Mouse (Mus musculus) splenic B cell, adult 2 months (primary cell): ENCODE results near the gene Gjd2.

ENCODE experiments used
- DNase-seq: peaks from one replicate; pipeline ENCODE4 v3.0.0-alpha.2; 2011; ENCODE audit warnings: low read depth, low spot score
- H3K27me3 ChIP-seq: 2 replicates; pipeline ENCODE4 v1.6.1; 2012; ENCODE audit warnings: mild to moderate bottlenecking, low read length, moderate library complexity, mixed read lengths; ENCODE audit not compliant: control insufficient read depth, poor library complexity, insufficient read depth, severe bottlenecking
- H3K36me3 ChIP-seq: 2 replicates; pipeline ENCODE4 v1.6.1; 2012; ENCODE audit warnings: mild to moderate bottlenecking, low read length, moderate library complexity, mixed read lengths; ENCODE audit not compliant: control insufficient read depth, poor library complexity, insufficient read depth, severe bottlenecking

Gjd2 gene

DNA sequence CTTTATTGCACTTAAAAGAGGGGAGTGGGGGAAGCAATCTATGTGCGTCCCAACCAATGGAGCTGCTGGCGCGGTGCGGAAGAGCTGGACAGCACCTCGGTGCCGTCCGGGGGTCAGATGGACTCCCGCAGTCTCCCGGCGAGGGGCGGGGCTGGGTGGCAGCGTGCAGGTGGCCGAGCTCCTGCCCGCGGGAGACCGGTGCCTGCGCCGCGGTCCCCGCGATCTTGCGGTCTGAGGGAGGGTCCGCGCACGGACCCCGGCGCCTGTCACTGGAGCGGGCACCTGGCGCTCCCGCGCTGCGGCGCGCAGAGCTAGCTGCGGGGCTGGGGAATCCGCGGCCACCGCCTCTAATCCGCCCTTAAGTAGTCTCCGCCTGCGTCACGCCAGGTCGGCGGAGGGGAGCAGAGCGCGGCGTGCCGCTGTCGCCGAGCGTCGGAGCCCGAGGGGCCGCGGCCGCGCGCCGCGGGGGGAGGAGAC is at the start of gene Gjd2:
Gene Gjd2, minus strand, starts transcription at position 325 of the 477 bp plus-strand sequence.
- no peak for DNase-seq
- Histone ChIP-seq H3K27me3 (no peaks in the 10 kb centered on the region), H3K36me3 (no peaks in the 10 kb centered on the region)

DNA sequence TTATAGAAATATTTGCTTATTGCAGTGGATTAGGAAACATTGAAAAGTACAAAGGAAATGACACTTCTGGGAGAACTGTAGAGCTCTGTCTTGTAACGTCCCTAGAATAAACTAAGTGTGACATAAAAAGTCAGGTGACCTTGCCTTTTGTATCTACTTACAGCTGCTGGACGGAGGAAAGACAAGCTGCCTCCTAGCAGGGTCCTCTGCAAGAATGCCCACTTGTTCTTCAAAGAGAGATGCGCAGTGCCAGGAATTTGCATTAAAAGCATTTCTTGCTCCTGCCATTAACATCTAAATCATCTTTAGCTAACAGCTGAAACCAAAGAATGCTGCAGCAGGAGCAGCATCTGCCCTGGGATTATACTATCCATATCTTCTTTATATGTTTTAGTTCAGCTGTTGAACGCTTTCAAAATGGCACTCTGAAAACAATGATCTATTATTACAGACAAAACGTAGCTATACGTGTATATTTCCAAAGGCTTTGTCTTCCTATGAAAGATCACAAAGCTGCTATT is 46.7 kb upstream of the Gjd2 start:
- no peaks in the 10 kb centered on the region for H3K27me3 ChIP-seq
- H3K36me3 ChIP-seq, result no peaks in the 10 kb centered on the region
- DNase-seq, result no peak

DNA sequence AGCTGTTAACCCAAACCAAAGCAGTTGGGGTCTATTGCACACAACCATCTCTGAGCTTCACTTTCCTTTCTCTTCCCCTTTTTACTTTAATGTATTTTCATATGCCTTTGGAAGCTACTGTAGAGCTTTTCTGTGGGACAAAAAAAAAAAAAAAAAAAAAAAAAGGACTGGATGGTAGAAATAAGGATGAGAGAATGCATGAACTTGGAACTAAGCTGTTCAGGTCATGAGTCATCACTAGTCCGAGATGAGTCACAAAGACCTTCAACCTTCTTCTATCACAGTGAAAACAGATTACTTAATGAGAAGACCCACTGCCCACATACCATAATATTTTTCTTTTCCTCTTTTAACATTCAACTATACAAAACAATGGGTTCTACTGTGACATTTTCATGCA is 46.2 kb upstream of the Gjd2 start:
- DNase-seq, result no peak
- no peaks in the 10 kb centered on the region for H3K27me3 ChIP-seq

DNA sequence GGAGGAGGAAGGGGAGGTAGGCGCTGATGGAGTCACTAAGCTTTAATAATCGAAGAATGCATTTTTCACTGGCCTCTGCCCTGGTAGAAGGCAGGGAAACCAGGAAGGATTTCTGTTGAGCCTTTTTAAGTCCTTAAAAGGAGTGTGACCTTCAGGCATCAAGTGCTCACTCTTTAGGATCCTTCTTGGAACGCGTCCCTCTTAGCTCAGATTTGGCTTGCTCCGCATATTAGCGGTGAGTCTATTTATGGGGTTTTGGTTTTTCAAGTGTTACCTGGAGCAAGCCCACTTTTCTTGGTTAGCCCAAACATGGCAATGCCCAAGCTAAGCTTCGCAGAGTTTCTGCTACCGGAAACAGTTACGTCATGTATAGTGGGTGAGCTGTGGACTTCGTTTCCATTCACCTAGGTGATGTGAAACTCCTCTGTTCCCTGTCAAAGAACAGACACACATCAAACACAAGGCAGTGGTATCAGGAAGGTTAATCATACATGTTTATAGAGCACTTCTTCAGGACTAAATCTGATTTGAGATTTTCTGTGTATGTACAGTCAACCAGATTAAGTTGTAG is 44.9 kb upstream of the Gjd2 start:
- DNase-seq, result no peak
- no peaks in the 10 kb centered on the region for H3K36me3 ChIP-seq
- no peaks in the 10 kb centered on the region for H3K27me3 ChIP-seq

More for the DNA sequence above, 46.2 kb upstream of the Gjd2 start:
- no peaks in the 10 kb centered on the region for H3K36me3 ChIP-seq

DNA sequence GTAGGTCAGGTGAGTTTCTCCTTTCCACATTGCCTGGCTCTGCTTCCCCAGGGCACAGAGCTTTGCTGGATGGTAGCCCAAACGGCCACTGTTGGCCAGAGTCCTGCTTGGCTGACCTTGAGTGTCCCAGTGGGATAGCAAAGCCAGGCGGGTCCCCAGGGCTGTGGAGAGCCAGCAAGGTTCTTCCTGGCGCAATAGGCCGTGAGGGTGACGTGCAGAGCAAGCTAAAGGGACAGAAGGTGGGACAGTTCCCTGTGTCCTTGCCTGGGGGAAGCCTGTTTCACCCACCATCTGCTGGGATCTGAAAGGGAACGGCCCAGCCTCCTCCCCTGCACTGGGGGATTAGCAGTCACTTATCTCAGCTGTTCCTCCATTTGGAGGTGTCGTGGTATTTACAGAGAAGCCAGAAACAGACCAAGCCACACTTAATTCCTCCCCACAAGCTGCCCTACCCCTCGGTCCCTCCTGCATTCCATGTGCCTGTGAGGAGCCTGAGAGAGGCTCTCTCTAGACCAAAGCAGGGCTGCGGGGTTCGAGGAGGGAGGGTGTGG is 44.0 kb upstream of the Gjd2 start:
- H3K36me3 ChIP-seq, result no peaks in the 10 kb centered on the region
- no peaks in the 10 kb centered on the region for H3K27me3 ChIP-seq
- no peak for DNase-seq

DNA sequence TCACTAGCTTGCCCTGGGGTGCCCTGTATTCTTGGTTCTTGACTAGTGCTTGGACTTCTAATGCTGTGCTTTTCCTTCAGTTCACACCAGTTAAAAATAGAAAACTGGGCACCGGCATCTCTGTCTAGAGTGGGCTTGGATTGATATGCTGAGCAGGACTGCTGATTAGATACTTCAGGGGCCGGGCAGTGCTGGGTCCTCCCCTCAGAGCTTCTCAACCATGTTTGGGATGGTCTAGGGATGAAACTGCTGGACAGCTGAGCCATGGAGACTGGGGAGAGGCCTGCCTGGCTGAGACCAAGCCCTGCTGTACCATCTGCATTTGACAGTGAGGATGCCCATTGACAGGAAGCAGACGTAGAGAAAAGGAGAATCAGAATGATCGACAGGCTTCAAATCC is 40.7 kb upstream of the Gjd2 start:
- no peak for DNase-seq
- Histone ChIP-seq H3K36me3 (no peaks in the 10 kb centered on the region), H3K27me3 (no peaks in the 10 kb centered on the region)

DNA sequence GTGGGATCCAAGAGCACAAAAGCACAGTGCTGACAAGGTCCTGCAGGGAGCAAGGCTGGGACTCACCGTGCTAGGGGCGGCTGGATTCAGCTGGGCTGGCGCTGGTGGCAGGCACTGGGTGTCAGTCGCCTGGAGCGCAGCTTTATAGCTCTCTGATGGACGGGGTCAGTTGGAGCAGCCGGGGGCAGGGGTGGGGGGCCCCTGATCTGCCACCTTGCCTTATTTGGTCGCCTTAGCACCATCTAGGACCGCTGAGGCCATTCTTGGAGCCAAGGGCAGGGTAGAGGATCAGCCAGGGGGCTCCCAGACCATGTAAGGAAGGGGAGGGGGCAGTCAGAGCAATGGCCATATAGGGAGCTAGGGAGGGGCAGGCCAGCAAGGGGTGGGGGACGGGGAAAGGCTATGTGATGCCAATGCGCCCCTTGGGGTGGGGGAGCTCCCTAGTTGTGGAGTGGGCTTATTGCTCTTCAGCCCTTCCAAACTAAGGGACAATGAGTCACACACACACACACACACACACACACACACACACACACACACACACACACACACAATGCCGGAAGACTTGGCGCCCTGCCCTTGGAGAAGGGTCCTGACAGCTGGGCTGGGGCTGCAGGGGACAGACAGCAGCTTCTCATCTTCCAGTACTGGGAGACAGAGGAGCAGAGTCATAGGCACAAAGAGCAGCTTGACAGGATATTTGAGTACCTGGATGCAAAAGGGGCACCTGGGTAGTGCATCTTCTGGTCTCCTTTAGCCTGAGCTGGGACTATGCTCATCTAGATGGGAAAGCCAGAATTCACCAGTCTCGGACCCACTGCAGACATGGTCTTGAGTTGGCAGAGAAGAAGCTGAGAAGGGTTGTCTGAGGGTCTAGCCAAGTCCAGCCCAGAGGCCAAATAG is 39.5 kb upstream of the Gjd2 start, which contains the start of gene Actc1:
Gene Actc1, minus strand, starts transcription at position 853 of the 903 bp plus-strand sequence.
- Histone ChIP-seq H3K36me3 (no peaks in the 10 kb centered on the region), H3K27me3 (no peaks in the 10 kb centered on the region)
- DNase-seq, result no peak

DNA sequence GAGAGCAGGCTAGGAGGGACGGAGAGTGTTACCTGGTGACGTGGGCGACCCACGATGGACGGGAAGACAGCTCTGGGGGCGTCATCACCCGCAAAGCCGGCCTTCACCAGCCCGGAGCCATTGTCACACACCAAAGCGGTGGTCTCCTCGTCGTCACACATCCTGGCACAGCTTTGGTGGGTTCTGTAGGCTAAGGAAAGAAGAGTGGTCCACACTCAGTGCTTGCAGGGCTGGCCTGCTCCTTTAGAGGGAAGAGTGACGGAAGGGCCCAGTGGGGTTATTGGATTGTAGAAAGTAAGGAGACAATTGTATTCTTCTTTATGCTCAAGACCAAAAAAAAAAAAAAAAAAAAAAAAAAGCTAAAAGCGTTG is 38.4 kb upstream of the Gjd2 start:
- no peaks in the 10 kb centered on the region for H3K27me3 ChIP-seq
- no peak for DNase-seq
- H3K36me3 ChIP-seq, result no peaks in the 10 kb centered on the region

DNA sequence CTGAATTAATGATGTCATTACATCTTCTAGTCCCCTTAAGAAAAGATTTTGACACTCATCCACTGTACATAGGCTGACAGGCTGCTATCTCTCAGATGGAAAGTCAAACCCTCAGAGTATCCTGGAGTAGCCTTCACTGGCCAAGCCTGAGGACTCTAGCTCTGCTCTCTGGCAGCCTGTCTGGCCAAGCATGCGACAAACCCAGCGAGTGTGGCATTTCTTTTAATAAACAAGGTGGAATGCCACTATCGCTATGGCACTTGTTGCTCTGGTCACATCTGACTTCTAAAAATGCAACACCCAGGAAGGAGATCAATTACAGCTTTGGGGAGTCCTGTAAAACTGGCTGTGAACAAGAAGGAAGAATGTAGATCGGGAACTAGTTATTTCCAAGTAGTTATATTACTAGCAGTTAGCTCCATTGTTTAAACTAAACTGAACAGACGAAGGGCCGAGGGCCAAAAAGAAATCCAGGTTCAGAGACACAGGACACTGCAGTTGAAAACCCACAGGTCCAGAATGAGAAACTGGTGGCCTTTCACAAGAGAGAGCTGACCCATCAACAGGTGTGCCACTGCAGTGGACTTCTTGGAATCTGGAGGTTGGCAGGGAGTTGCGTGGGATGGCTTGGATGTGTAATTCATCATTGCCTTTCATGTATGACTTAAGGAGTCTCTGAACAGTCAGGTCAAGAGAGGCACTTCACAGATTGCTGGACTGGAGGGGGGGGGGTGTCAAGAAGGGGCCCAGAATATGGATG is 37.9 kb upstream of the Gjd2 start:
- Histone ChIP-seq H3K27me3 (no peaks in the 10 kb centered on the region), H3K36me3 (no peaks in the 10 kb centered on the region)
- DNase-seq, result no peak

DNA sequence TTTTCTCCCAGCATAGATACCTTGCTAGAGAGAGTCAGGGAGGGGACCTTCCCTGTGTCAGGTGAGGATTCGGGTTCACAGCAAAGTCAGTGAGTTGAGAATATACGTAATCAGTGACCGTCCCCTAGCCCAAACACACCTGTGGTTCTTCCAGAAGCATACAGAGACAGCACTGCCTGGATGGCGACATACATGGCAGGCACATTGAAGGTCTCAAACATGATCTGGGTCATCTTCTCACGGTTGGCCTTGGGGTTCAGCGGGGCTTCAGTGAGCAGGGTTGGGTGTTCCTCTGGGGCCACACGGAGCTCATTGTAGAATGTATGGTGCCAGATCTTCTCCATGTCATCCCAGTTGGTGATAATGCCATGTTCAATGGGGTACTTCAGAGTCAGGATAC is 36.7 kb upstream of the Gjd2 start:
- DNase-seq, result no peak
- Histone ChIP-seq H3K36me3 (no peaks in the 10 kb centered on the region), H3K27me3 (no peaks in the 10 kb centered on the region)

DNA sequence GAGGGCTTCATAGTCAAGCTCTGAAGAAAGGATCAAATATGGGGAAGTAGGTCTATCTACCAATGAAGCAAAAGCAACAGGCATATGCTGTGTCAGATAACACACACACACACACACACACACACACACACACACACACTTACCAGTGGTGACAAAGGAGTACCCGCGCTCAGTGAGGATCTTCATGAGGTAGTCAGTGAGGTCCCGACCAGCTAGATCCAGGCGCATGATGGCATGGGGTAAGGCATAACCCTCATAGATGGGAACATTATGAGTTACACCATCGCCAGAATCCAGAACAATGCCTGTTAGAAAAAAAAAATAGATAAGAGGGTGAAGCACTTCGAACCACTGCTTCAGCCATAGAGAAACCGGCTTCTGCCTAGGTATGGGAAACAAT is 36.0 kb upstream of the Gjd2 start:
- H3K27me3 ChIP-seq, result no peaks in the 10 kb centered on the region
- DNase-seq, result no peak
- no peaks in the 10 kb centered on the region for H3K36me3 ChIP-seq

DNA sequence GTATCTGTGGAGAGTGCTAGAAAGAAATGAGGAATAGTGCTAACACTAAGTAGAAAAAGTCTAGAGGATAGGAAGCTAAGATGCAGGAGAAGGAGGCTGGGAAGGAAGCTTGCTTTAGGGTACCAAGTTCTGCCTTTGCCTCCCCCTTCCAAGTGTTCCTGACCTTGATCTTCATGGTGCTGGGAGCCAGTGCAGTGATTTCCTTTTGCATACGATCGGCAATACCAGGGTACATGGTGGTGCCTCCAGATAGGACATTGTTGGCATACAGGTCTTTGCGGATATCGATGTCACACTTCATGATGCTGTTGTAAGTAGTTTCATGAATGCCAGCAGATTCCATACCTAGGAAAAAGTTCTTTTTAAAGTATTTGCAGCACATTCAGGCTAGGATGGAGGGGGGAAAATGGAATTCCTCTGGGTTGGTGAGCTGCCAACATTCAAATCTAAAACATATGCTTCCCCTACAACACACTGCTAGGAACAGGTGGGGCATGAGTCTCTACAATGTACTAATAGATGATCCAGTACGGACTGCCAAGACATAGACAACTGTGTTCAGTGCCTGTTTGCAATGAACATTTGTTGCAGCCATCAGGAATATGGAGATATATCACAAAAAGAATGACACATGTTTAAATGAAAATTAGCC is 34.7 kb upstream of the Gjd2 start:
- no peaks in the 10 kb centered on the region for H3K27me3 ChIP-seq
- no peak for DNase-seq

DNA sequence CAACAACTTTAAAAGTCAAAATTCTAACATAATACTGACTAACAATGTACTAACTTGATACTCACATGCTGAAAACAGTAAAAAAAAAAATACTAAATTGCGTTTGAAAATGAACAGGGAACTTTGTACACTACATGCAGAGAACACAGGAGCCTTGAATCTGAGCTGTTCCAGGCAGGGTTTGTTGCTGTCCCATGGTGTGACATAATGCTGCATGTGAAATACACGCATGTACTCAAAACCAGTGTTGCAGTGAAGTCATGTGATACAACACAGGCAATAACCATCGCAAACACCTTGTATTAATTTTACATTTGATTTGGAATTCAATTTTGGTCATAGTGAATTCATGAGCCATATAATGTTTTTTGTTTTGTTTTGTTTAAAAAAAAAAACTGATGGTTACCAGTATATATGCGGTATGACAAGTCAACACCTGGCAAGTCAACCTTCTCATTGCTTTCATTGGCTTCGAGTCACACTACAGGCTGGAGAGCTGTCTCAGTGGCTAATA is 32.8 kb upstream of the Gjd2 start:
- Histone ChIP-seq H3K36me3 (no peaks in the 10 kb centered on the region), H3K27me3 (no peaks in the 10 kb centered on the region)
- DNase-seq, result no peak

More for the DNA sequence above, 34.7 kb upstream of the Gjd2 start:
- no peaks in the 10 kb centered on the region for H3K36me3 ChIP-seq

DNA sequence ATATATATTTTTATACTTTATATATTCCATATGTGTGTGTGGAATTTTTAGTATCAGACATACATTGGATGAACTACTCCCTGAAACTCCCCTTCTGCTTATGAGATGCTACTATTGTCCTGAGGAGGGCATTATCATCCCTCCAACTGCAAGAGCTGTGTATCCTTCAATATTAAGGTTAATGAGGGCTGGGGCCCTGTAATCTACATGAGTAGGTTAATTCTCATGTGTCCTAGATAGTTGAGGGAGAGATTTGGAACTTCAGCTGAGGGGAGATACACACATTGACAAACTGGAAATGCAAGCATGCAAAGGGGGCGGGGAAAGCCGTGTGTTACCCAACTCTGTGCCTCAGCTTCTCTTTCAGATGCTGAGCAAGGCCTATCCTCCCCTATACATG is 24.5 kb upstream of the Gjd2 start:
- DNase-seq, result no peak
- H3K27me3 ChIP-seq, result no peaks in the 10 kb centered on the region
- H3K36me3 ChIP-seq, result no peaks in the 10 kb centered on the region
